Mouse (Mus musculus): Measurements from ENCODE around the gene Rasa3. TPM values are rescaled to one million over a fixed set of nuclear protein-coding genes. Genes with fewer than 3 reads are reported as not detected.

Rasa3 gene
- polyA plus RNA-seq, 1 experiment from 2014 or later = 18.1 TPM

GRCm38 (mm10) chr8:13657479-13657878 lies 19.9 kb downstream of the Rasa3 start:
- Histone ChIP-seq H3K36me3 (no peaks in the 10 kb centered on the region), H3K9me3 (replicated peaks) (no peaks in the 10 kb centered on the region), H3K4me1 (no peaks in the 10 kb centered on the region), H3K27me3 (ENCODE audit: low read depth, poor library complexity, severe bottlenecking) (no peaks in the 10 kb centered on the region), H3K4me3 (no peak overlapping the region), H3K27ac (no peak overlapping the region)
- DNase-seq (ENCODE audit: low spot score) = no peak
- 79% methylated on average over 12 of the region's 12 CpGs for WGBS

- Histone ChIP-seq H3K4me3 (no peak overlapping the region), H3K27me3 (ENCODE audit: low read depth, poor library complexity, severe bottlenecking) (no peaks in the 10 kb centered on the region), H3K27ac (no peak overlapping the region), H3K9me3 (replicated peaks) (no peaks in the 10 kb centered on the region), H3K4me1 (0 out of 2 replicates have a peak, but pooled peaks cover 2% of the 10 kb centered on the region), H3K36me3 (no peaks in the 10 kb centered on the region)
- 88% methylated on average over 5 of the region's 5 CpGs for WGBS
- DNase-seq (ENCODE audit: low spot score) = no peak
Measured at GRCm38 (mm10) chr8:13655033-13655351, 22.4 kb downstream of the Rasa3 start.

- no peaks in the 10 kb centered on the region for H3K27me3 ChIP-seq (ENCODE audit: low read depth, poor library complexity, severe bottlenecking)
- H3K27ac ChIP-seq = no peak overlapping the region
- H3K9me3 ChIP-seq (replicated peaks) = no peaks in the 10 kb centered on the region
- DNase-seq (ENCODE audit: low spot score) = no peak
- H3K4me1 ChIP-seq = peaks cover 3% of the 10 kb centered on the region
- H3K4me3 ChIP-seq = no peak overlapping the region
- WGBS = 85% methylated on average over 11 of the region's 11 CpGs
- H3K36me3 ChIP-seq = no peaks in the 10 kb centered on the region
Measured at GRCm38 (mm10) chr8:13654350-13655032, 22.9 kb downstream of the Rasa3 start.

GRCm38 (mm10) chr8:13650541-13651191 lies 26.7 kb downstream of the Rasa3 start:
- no peak for DNase-seq (ENCODE audit: low spot score)
- 93% methylated on average over 11 of the region's 11 CpGs for WGBS
- H3K27ac ChIP-seq = no peak overlapping the region
- H3K36me3 ChIP-seq = no peaks in the 10 kb centered on the region
- no peaks in the 10 kb centered on the region for H3K27me3 ChIP-seq (ENCODE audit: low read depth, poor library complexity, severe bottlenecking)
- H3K4me3 ChIP-seq = no peak overlapping the region
- peaks cover 18% of the 10 kb centered on the region for H3K4me1 ChIP-seq
- no peaks in the 10 kb centered on the region for H3K9me3 ChIP-seq (replicated peaks)

- Histone ChIP-seq H3K27ac (no peak overlapping the region), H3K36me3 (no peaks in the 10 kb centered on the region), H3K9me3 (replicated peaks) (no peaks in the 10 kb centered on the region), H3K27me3 (ENCODE audit: low read depth, poor library complexity, severe bottlenecking) (no peaks in the 10 kb centered on the region), H3K4me1 (peaks cover 34% of the 10 kb centered on the region), H3K4me3 (no peak overlapping the region)
- DNase-seq (ENCODE audit: low spot score) = no peak
- WGBS = 65% methylated on average over 3 of the region's 3 CpGs
Measured at GRCm38 (mm10) chr8:13649154-13649515, 28.3 kb downstream of the Rasa3 start.

- WGBS = 37% methylated on average over 7 of the region's 7 CpGs
- Histone ChIP-seq H3K9me3 (replicated peaks) (no peaks in the 10 kb centered on the region), H3K4me1 (peaks cover 39% of the 10 kb centered on the region), H3K4me3 (no peak overlapping the region), H3K27ac (peak overlapping the region; percentile 58), H3K27me3 (ENCODE audit: low read depth, poor library complexity, severe bottlenecking) (no peaks in the 10 kb centered on the region), H3K36me3 (no peaks in the 10 kb centered on the region)
- DNase-seq (ENCODE audit: low spot score) = no peak
Measured at GRCm38 (mm10) chr8:13648377-13649153, 28.8 kb downstream of the Rasa3 start.

- no peak overlapping the region for H3K27ac ChIP-seq
- no peak overlapping the region for H3K4me3 ChIP-seq
- 85% methylated on average over 5 of the region's 5 CpGs for WGBS
- peaks cover 47% of the 10 kb centered on the region for H3K4me1 ChIP-seq
- H3K9me3 ChIP-seq (replicated peaks) = no peaks in the 10 kb centered on the region
- DNase-seq (ENCODE audit: low spot score) = no peak
- no peaks in the 10 kb centered on the region for H3K36me3 ChIP-seq
- H3K27me3 ChIP-seq (ENCODE audit: low read depth, poor library complexity, severe bottlenecking) = no peaks in the 10 kb centered on the region
Measured at GRCm38 (mm10) chr8:13647591-13647990, 29.8 kb downstream of the Rasa3 start.

GRCm38 (mm10) chr8:13644932-13645676 lies 32.3 kb downstream of the Rasa3 start:
- no peaks in the 10 kb centered on the region for H3K36me3 ChIP-seq
- H3K27ac ChIP-seq = no peak overlapping the region
- no peaks in the 10 kb centered on the region for H3K27me3 ChIP-seq (ENCODE audit: low read depth, poor library complexity, severe bottlenecking)
- no peak for DNase-seq (ENCODE audit: low spot score)
- no peaks in the 10 kb centered on the region for H3K9me3 ChIP-seq (replicated peaks)
- WGBS = 41% methylated on average over 6 of the region's 6 CpGs
- no peak overlapping the region for H3K4me3 ChIP-seq
- H3K4me1 ChIP-seq = peaks cover 46% of the 10 kb centered on the region

GRCm38 (mm10) chr8:13644155-13644554 lies 33.2 kb downstream of the Rasa3 start:
- 5% methylated on average over 6 of the region's 6 CpGs for WGBS
- Histone ChIP-seq H3K27ac (peak overlapping the region; percentile 11; the same call in 1 of the 2 replicates), H3K36me3 (no peaks in the 10 kb centered on the region), H3K4me3 (no peak overlapping the region), H3K9me3 (replicated peaks) (no peaks in the 10 kb centered on the region), H3K27me3 (ENCODE audit: low read depth, poor library complexity, severe bottlenecking) (no peaks in the 10 kb centered on the region), H3K4me1 (peaks cover 42% of the 10 kb centered on the region)
- no peak for DNase-seq (ENCODE audit: low spot score)

GRCm38 (mm10) chr8:13642659-13643181 lies 34.7 kb downstream of the Rasa3 start:
- H3K9me3 ChIP-seq (replicated peaks) = no peaks in the 10 kb centered on the region
- no peak overlapping the region for H3K4me3 ChIP-seq
- peaks cover 30% of the 10 kb centered on the region for H3K4me1 ChIP-seq
- H3K27ac ChIP-seq = no peak overlapping the region
- H3K27me3 ChIP-seq (ENCODE audit: low read depth, poor library complexity, severe bottlenecking) = no peaks in the 10 kb centered on the region
- WGBS = 74% methylated on average over 10 of the region's 10 CpGs
- no peaks in the 10 kb centered on the region for H3K36me3 ChIP-seq
- DNase-seq (ENCODE audit: low spot score) = no peak

- no peak overlapping the region for H3K4me3 ChIP-seq
- DNase-seq (ENCODE audit: low spot score) = no peak
- peaks cover 30% of the 10 kb centered on the region for H3K4me1 ChIP-seq
- H3K36me3 ChIP-seq = no peaks in the 10 kb centered on the region
- no peak overlapping the region for H3K27ac ChIP-seq
- WGBS = 67% methylated on average over 9 of the region's 9 CpGs
- H3K9me3 ChIP-seq (replicated peaks) = no peaks in the 10 kb centered on the region
- H3K27me3 ChIP-seq (ENCODE audit: low read depth, poor library complexity, severe bottlenecking) = no peaks in the 10 kb centered on the region
Measured at GRCm38 (mm10) chr8:13641206-13641605, 36.2 kb downstream of the Rasa3 start.

GRCm38 (mm10) chr8:13640452-13640883 lies 36.9 kb downstream of the Rasa3 start:
- Histone ChIP-seq H3K36me3 (no peaks in the 10 kb centered on the region), H3K4me1 (peaks cover 28% of the 10 kb centered on the region), H3K27ac (no peak overlapping the region), H3K9me3 (replicated peaks) (no peaks in the 10 kb centered on the region), H3K4me3 (no peak overlapping the region), H3K27me3 (ENCODE audit: low read depth, poor library complexity, severe bottlenecking) (no peaks in the 10 kb centered on the region)
- DNase-seq (ENCODE audit: low spot score) = no peak
- WGBS = 90% methylated on average over 9 of the region's 9 CpGs

All from limb, embryonic 10.5 days (tissue).